Mouse (Mus musculus): ENCODE data around the gene Slc16a6. TPM values are rescaled to one million over a fixed set of nuclear protein-coding genes. Genes with fewer than 3 reads are reported as not detected.

Slc16a6 gene
- polyA plus RNA-seq, 1 experiment from 2014 or later, result 4.0 TPM

- peaks cover 18% of the 10 kb centered on the region for H3K4me1 ChIP-seq (replicated peaks)
- H3K9ac ChIP-seq, result peak overlapping the region; percentile 67; the same call in 1 of the 2 replicates
- no peak for ATAC-seq (ENCODE audit: low read depth)
- H3K9me3 ChIP-seq, result no peaks in the 10 kb centered on the region
- peak overlapping the region; percentile 42; the same call in 1 of the 2 replicates for H3K4me3 ChIP-seq
- peaks cover 29% of the 10 kb centered on the region for H3K36me3 ChIP-seq
- WGBS, result 69% methylated on average over 4 of the region's 4 CpGs
- peaks cover 8% of the 10 kb centered on the region; the same call in 1 of the 2 replicates for H3K27me3 ChIP-seq
- peak overlapping the region; percentile 71 for H3K4me2 ChIP-seq
- H3K27ac ChIP-seq (replicated peaks), result no peak overlapping the region
These were observed 32.8 kb downstream of the Slc16a6 start for GRCm38 (mm10) chr11:109440641-109441040.

GRCm38 (mm10) chr11:109439829-109440340 is 33.5 kb downstream of the Slc16a6 start:
- peaks cover 8% of the 10 kb centered on the region; the same call in 1 of the 2 replicates for H3K27me3 ChIP-seq
- H3K9ac ChIP-seq, result peak overlapping the region; percentile 67
- H3K9me3 ChIP-seq, result no peaks in the 10 kb centered on the region
- peaks cover 37% of the 10 kb centered on the region for H3K36me3 ChIP-seq
- peak overlapping the region; percentile 34; the same call in 1 of the 2 replicates for H3K27ac ChIP-seq (replicated peaks)
- WGBS, result 2% methylated on average over 32 of the region's 32 CpGs
- peak; percentile 51 for ATAC-seq (ENCODE audit: low read depth)
- H3K4me2 ChIP-seq, result peak overlapping the region; percentile 71
- peaks cover 18% of the 10 kb centered on the region for H3K4me1 ChIP-seq (replicated peaks)
- peak overlapping the region; percentile 42 for H3K4me3 ChIP-seq

GRCm38 (mm10) chr11:109439209-109439608 is 34.2 kb downstream of the Slc16a6 start:
- 7% methylated on average over 5 of the region's 5 CpGs for WGBS
- peak overlapping the region; percentile 42 for H3K4me3 ChIP-seq
- peaks cover 18% of the 10 kb centered on the region for H3K4me1 ChIP-seq (replicated peaks)
- no peaks in the 10 kb centered on the region for H3K9me3 ChIP-seq
- H3K27ac ChIP-seq (replicated peaks), result no peak overlapping the region
- peak overlapping the region; percentile 71 for H3K4me2 ChIP-seq
- H3K27me3 ChIP-seq, result peaks cover 8% of the 10 kb centered on the region; the same call in 1 of the 2 replicates
- peaks cover 43% of the 10 kb centered on the region for H3K36me3 ChIP-seq
- ATAC-seq (ENCODE audit: low read depth), result peak; percentile 69
- peak overlapping the region; percentile 67 for H3K9ac ChIP-seq

- no peak overlapping the region for H3K4me2 ChIP-seq
- peaks cover 8% of the 10 kb centered on the region; the same call in 1 of the 2 replicates for H3K27me3 ChIP-seq
- ATAC-seq (ENCODE audit: low read depth), result no peak
- H3K9ac ChIP-seq, result no peak overlapping the region
- no peak overlapping the region for H3K27ac ChIP-seq (replicated peaks)
- peaks cover 18% of the 10 kb centered on the region for H3K4me1 ChIP-seq (replicated peaks)
- no peak overlapping the region for H3K4me3 ChIP-seq
- WGBS, result 74% methylated on average over 8 of the region's 8 CpGs
- H3K36me3 ChIP-seq, result peaks cover 56% of the 10 kb centered on the region
- H3K9me3 ChIP-seq, result no peaks in the 10 kb centered on the region
These were observed 36.5 kb downstream of the Slc16a6 start for GRCm38 (mm10) chr11:109436889-109437288.

GRCm38 (mm10) chr11:109434233-109434798 is 39.1 kb downstream of the Slc16a6 start:
- Histone ChIP-seq H3K4me1 (replicated peaks) (peaks cover 10% of the 10 kb centered on the region; the same call in 1 of the 2 replicates), H3K27ac (replicated peaks) (no peak overlapping the region), H3K36me3 (peaks cover 79% of the 10 kb centered on the region), H3K9me3 (no peaks in the 10 kb centered on the region), H3K4me2 (no peak overlapping the region), H3K9ac (no peak overlapping the region), H3K27me3 (no peaks in the 10 kb centered on the region), H3K4me3 (no peak overlapping the region)
- ATAC-seq (ENCODE audit: low read depth), result no peak
- 95% methylated on average over 16 of the region's 16 CpGs for WGBS

- H3K9me3 ChIP-seq, result 0 out of 2 replicates have a peak, but pooled peaks cover 1% of the 10 kb centered on the region
- ATAC-seq (ENCODE audit: low read depth), result no peak
- H3K4me1 ChIP-seq (replicated peaks), result peaks cover 18% of the 10 kb centered on the region
- no peak overlapping the region; the same call in 1 of the 2 replicates for H3K4me3 ChIP-seq
- H3K9ac ChIP-seq, result no peak overlapping the region
- H3K36me3 ChIP-seq, result peaks cover 35% of the 10 kb centered on the region
- peak overlapping the region; percentile 68 for H3K4me2 ChIP-seq
- H3K27ac ChIP-seq (replicated peaks), result no peak overlapping the region
- H3K27me3 ChIP-seq, result no peaks in the 10 kb centered on the region
- WGBS, result 95% methylated on average over 5 of the region's 5 CpGs
These were observed 46.0 kb downstream of the Slc16a6 start for GRCm38 (mm10) chr11:109427353-109427752.

GRCm38 (mm10) chr11:109426272-109426586 is 47.2 kb downstream of the Slc16a6 start:
- no peak for ATAC-seq (ENCODE audit: low read depth)
- 1% methylated on average over 11 of the region's 11 CpGs for WGBS
- H3K4me1 ChIP-seq (replicated peaks), result peaks cover 14% of the 10 kb centered on the region
- H3K27ac ChIP-seq (replicated peaks), result peak overlapping the region; percentile 90
- peak overlapping the region; percentile 67 for H3K4me3 ChIP-seq
- peaks cover 29% of the 10 kb centered on the region for H3K36me3 ChIP-seq
- 0 out of 2 replicates have a peak, but pooled peaks cover 6% of the 10 kb centered on the region for H3K9me3 ChIP-seq
- peak overlapping the region; percentile 84 for H3K9ac ChIP-seq
- no peaks in the 10 kb centered on the region for H3K27me3 ChIP-seq
- H3K4me2 ChIP-seq, result peak overlapping the region; percentile 68

GRCm38 (mm10) chr11:109425392-109426271 is 47.8 kb downstream of the Slc16a6 start, which contains the start of gene Amz2:
Amz2 (plus strand) TSS chr11:109425946.
- WGBS, result 1% methylated on average over 64 of the region's 65 CpGs
- no peaks in the 10 kb centered on the region for H3K27me3 ChIP-seq
- peak within 1 kb of the TSS; percentile 68 for H3K4me2 ChIP-seq

GRCm38 (mm10) chr11:109423294-109423693 is 50.1 kb downstream of the Slc16a6 start:
- Histone ChIP-seq H3K36me3 (no peaks in the 10 kb centered on the region), H3K27me3 (no peaks in the 10 kb centered on the region), H3K4me3 (no peak overlapping the region), H3K4me2 (no peak overlapping the region), H3K9me3 (0 out of 2 replicates have a peak, but pooled peaks cover 6% of the 10 kb centered on the region), H3K4me1 (replicated peaks) (peaks cover 12% of the 10 kb centered on the region), H3K9ac (no peak overlapping the region), H3K27ac (replicated peaks) (no peak overlapping the region)
- no peak for ATAC-seq (ENCODE audit: low read depth)
- 52% methylated on average over 1 of the region's 1 CpGs for WGBS

More at GRCm38 (mm10) chr11:109425392-109426271, 47.8 kb downstream of the Slc16a6 start, which contains the start of gene Amz2:
- Histone ChIP-seq H3K9ac (peak within 1 kb of the TSS; percentile 84), H3K4me1 (replicated peaks) (peaks cover 12% of the 10 kb centered on the region), H3K9me3 (0 out of 2 replicates have a peak, but pooled peaks cover 6% of the 10 kb centered on the region), H3K4me3 (peak within 1 kb of the TSS; percentile 67), H3K36me3 (peaks cover 23% of the 10 kb centered on the region), H3K27ac (replicated peaks) (peak within 1 kb of the TSS; percentile 90)
- peak; percentile 96 for ATAC-seq (ENCODE audit: low read depth)

GRCm38 (mm10) chr11:109422263-109422662 is 51.1 kb downstream of the Slc16a6 start:
- no peak overlapping the region for H3K4me3 ChIP-seq
- WGBS, result 99% methylated on average over 4 of the region's 4 CpGs
- H3K4me2 ChIP-seq, result no peak overlapping the region
- no peak for ATAC-seq (ENCODE audit: low read depth)
- no peak overlapping the region for H3K27ac ChIP-seq (replicated peaks)
- H3K27me3 ChIP-seq, result no peaks in the 10 kb centered on the region
- no peaks in the 10 kb centered on the region for H3K36me3 ChIP-seq
- peaks cover 10% of the 10 kb centered on the region for H3K4me1 ChIP-seq (replicated peaks)
- H3K9me3 ChIP-seq, result 0 out of 2 replicates have a peak, but pooled peaks cover 6% of the 10 kb centered on the region
- no peak overlapping the region for H3K9ac ChIP-seq

GRCm38 (mm10) chr11:109421205-109421604 is 52.2 kb downstream of the Slc16a6 start:
- ATAC-seq (ENCODE audit: low read depth), result no peak
- Histone ChIP-seq H3K4me1 (replicated peaks) (no peaks in the 10 kb centered on the region; the same call in 1 of the 2 replicates), H3K9ac (no peak overlapping the region), H3K36me3 (no peaks in the 10 kb centered on the region), H3K4me2 (no peak overlapping the region), H3K27me3 (no peaks in the 10 kb centered on the region), H3K9me3 (0 out of 2 replicates have a peak, but pooled peaks cover 6% of the 10 kb centered on the region), H3K27ac (replicated peaks) (no peak overlapping the region), H3K4me3 (no peak overlapping the region)
- WGBS, result 81% methylated on average over 5 of the region's 5 CpGs

Measured in neural tube, embryonic 13.5 days (tissue).